Mouse (Mus musculus): ENCODE measurements at regions not wholly inside any gene's neighbourhood (a gene's known extent, or its start where the extent isn't known, plus 50 kb on each side); places are given as distances from the start of the nearest gene placed in this dataset.
"Not testable (repeated sequence)": the region's sequence is repeated elsewhere in the genome, so short reads cannot be mapped to it uniquely, and the experiment has no call there.

- DNase-seq: no peak
Observed at GRCm38 (mm10) chr1:166901574-166901973, 99.6 kb upstream of the Fam78b start.

- no peak for DNase-seq
Observed at GRCm38 (mm10) chr1:166903417-166903816, 97.8 kb upstream of the Fam78b start.

- no peak for DNase-seq
Observed at GRCm38 (mm10) chr1:166908231-166908805, 92.9 kb upstream of the Fam78b start.

- DNase-seq: not testable (repeated sequence)
Observed at GRCm38 (mm10) chr1:166912195-166912594, 89.0 kb upstream of the Fam78b start.

GRCm38 (mm10) chr1:166922911-166923712 is 78.1 kb upstream of the Fam78b start:
- DNase-seq: no peak

GRCm38 (mm10) chr1:166923713-166923975 is 77.6 kb upstream of the Fam78b start:
- no peak for DNase-seq

GRCm38 (mm10) chr1:166924126-166924525 is 77.1 kb upstream of the Fam78b start:
- DNase-seq: no peak

GRCm38 (mm10) chr1:166926078-166926477 is 75.1 kb upstream of the Fam78b start:
- no peak for DNase-seq

GRCm38 (mm10) chr1:166939744-166940143 is 61.5 kb upstream of the Fam78b start:
- not testable (repeated sequence) for DNase-seq

- DNase-seq: not testable (repeated sequence)
Observed at GRCm38 (mm10) chr1:166940146-166941076, 60.8 kb upstream of the Fam78b start.

GRCm38 (mm10) chr1:166942201-166942600 is 59.0 kb upstream of the Fam78b start:
- DNase-seq: no peak

GRCm38 (mm10) chr1:166944540-166944939 is 56.7 kb upstream of the Fam78b start:
- DNase-seq: no peak

GRCm38 (mm10) chr1:166947844-166948702 is 53.1 kb upstream of the Fam78b start:
- no peak for DNase-seq

Data from lung, adult 18-20 months (tissue).